Mouse (Mus musculus): ENCODE measurements around the gene Ccni.

DNA sequence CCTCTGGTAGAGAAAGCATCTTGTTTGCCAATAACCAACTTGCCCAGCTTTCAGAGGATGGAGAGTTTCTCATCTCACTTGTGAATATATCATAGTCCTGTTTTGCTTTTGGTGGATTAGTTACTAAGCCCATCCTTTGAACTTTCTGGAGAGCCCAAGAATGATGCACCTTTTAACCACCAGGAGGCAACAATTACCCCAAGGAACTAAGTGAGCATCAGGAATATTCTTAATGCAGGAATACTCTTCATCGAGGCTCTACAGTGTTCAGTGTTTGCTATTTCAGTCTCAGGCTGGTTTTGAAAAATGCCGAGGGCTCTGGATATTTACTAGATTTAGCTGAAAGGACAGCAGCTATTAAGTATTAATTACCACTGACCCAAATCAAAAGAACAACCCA, 26.0 kb downstream of the Ccni start:
- no peak for TF ChIP-seq POLR2A (IDR thresholded peaks at IDR 0.05; ENCODE audit: insufficient read depth, low read length)
- peak; percentile 0 for TF ChIP-seq CTCF (IDR thresholded peaks at IDR 0.05; ENCODE audit: low read depth, low read length)
- no peak for TF ChIP-seq EP300 (IDR thresholded peaks at IDR 0.05; ENCODE audit: insufficient read depth, low read depth, low read length)
